24 mouse cellular contexts compared by ENCODE assay signal in genomic region chr14:58638337-58638696, GRCm38 (mm10).
DNase-seq lines count a peak whose midpoint lies in the region; ATAC-seq lines count a peak whose summit lies in the region.
"Had no signal": no experiment of that assay in that cellular context is flagged by ENCODE, and none has a peak within 500 bp of the region (broad histone marks: within the 10 kb centered on the region; RNA-seq: fewer than 3 reads in every experiment).

No protein-coding gene starts in this region.

- H3K27me3 ChIP-seq in embryonic facial prominence, embryonic 14.5 days (replicated peaks; ENCODE audit: control insufficient read depth, insufficient read depth, low read length): peaks cover 18% of the 10 kb centered on the region
- H3K27me3 ChIP-seq in forebrain, embryonic 15.5 days: 0 out of 2 replicates have a peak, but pooled peaks cover 6% of the 10 kb centered on the region
- H3K27me3 ChIP-seq in limb, embryonic 13.5 days: peaks cover 17% of the 10 kb centered on the region; the same call in 1 of the 2 replicates

- ATAC-seq in embryonic facial prominence, embryonic 14.5 days (ENCODE audit: low read depth): peak; percentile 26; the same call in 1 of the 2 replicates
- peak; percentile 55; the same call in 1 of the 2 replicates for ATAC-seq in forebrain, embryonic 15.5 days (replicated peaks)
- ATAC-seq in limb, embryonic 13.5 days (ENCODE audit: low FRiP score, low read depth): peak; percentile 81
- ATAC-seq: activated CD4-positive, CD25-positive, alpha-beta regulatory T cell, adult 4 months; intestine, embryonic 16.5 days; Patski had no signal

- H3K9me3 ChIP-seq in embryonic facial prominence, embryonic 14.5 days (ENCODE audit: control insufficient read depth, low read length): no peaks in the 10 kb centered on the region
- H3K9me3 ChIP-seq in forebrain, embryonic 15.5 days: no peaks in the 10 kb centered on the region
- no peaks in the 10 kb centered on the region for H3K9me3 ChIP-seq in limb, embryonic 13.5 days
- H3K9me3 ChIP-seq: kidney, embryonic 15.5 days; midbrain, embryonic 10.5 days had no signal

- H3K4me2 ChIP-seq in embryonic facial prominence, embryonic 14.5 days (ENCODE audit: low read depth, low read length): no peak overlapping the region
- no peak overlapping the region for H3K4me2 ChIP-seq in forebrain, embryonic 15.5 days (replicated peaks)
- H3K4me2 ChIP-seq in limb, embryonic 13.5 days (replicated peaks): peak overlapping the region; percentile 14; the same call in 1 of the 2 replicates
- H3K4me2 ChIP-seq: kidney, embryonic 15.5 days had no signal

- H3K9ac ChIP-seq in embryonic facial prominence, embryonic 14.5 days (ENCODE audit: low read depth, low read length): no peak overlapping the region
- no peak overlapping the region for H3K9ac ChIP-seq in forebrain, embryonic 15.5 days (replicated peaks)
- no peak overlapping the region for H3K9ac ChIP-seq in limb, embryonic 13.5 days
- H3K9ac ChIP-seq: kidney, embryonic 15.5 days had no signal

- no peaks in the 10 kb centered on the region for H3K36me3 ChIP-seq in embryonic facial prominence, embryonic 14.5 days (ENCODE audit: control insufficient read depth, insufficient read depth, low read length)
- H3K36me3 ChIP-seq in forebrain, embryonic 15.5 days: no peaks in the 10 kb centered on the region
- H3K36me3 ChIP-seq in limb, embryonic 13.5 days: no peaks in the 10 kb centered on the region
- H3K36me3 ChIP-seq: kidney, embryonic 15.5 days; midbrain, embryonic 10.5 days had no signal

- WGBS in embryonic facial prominence, embryonic 14.5 days: 32% methylated on average over 7 of the region's 7 CpGs
- 26% methylated on average over 7 of the region's 7 CpGs for WGBS in forebrain, embryonic 15.5 days
- WGBS in limb, embryonic 13.5 days: 15% methylated on average over 7 of the region's 7 CpGs

- no peak overlapping the region for H3K27ac ChIP-seq in embryonic facial prominence, embryonic 14.5 days (replicated peaks; ENCODE audit: low read depth, low read length)
- no peak overlapping the region for H3K27ac ChIP-seq in forebrain, embryonic 15.5 days (replicated peaks)
- no peak overlapping the region for H3K27ac ChIP-seq in limb, embryonic 13.5 days
- H3K27ac ChIP-seq: kidney, embryonic 15.5 days; midbrain, embryonic 10.5 days had no signal

- DNase-seq in embryo, embryonic 10 days (ENCODE audit: low spot score): peak; percentile 36
- no peak for DNase-seq in embryo, embryonic 9.5 days (ENCODE audit: extremely low spot score)
- DNase-seq in embryonic facial prominence, embryonic 14.5 days (ENCODE audit: low spot score): peak; percentile 70
- no peak for DNase-seq in layer of hippocampus, postnatal 36 days
- DNase-seq in testis, postnatal 14 days (ENCODE audit: low spot score): no peak
- no peak for DNase-seq in adrenal gland, adult 2 months
- DNase-seq: adrenal gland, postnatal 25 days; cerebellum, adult 11-12 months; cerebellum, postnatal 25 days; gastrocnemius, postnatal 10 days; kidney, postnatal 4 days; layer of hippocampus, adult 9-11 months; lung, adult 18-20 months; lung, postnatal 14 days; right cerebral cortex, postnatal 14 days; spleen, adult 18-20 months; thymus, postnatal 4 days had no signal

- 0 out of 2 replicates have a peak, but pooled peaks cover 6% of the 10 kb centered on the region for H3K4me1 ChIP-seq in embryonic facial prominence, embryonic 14.5 days (ENCODE audit: control insufficient read depth, insufficient read depth, low read length)
- peaks cover 14% of the 10 kb centered on the region for H3K4me1 ChIP-seq in forebrain, embryonic 15.5 days
- peaks cover 15% of the 10 kb centered on the region for H3K4me1 ChIP-seq in limb, embryonic 13.5 days
- H3K4me1 ChIP-seq: kidney, embryonic 15.5 days had no signal

- no peak overlapping the region for H3K4me3 ChIP-seq in embryonic facial prominence, embryonic 14.5 days (ENCODE audit: low read depth, low read length)
- no peak overlapping the region for H3K4me3 ChIP-seq in forebrain, embryonic 15.5 days
- no peak overlapping the region for H3K4me3 ChIP-seq in limb, embryonic 13.5 days
- H3K4me3 ChIP-seq: kidney, embryonic 15.5 days; midbrain, embryonic 10.5 days had no signal

Comparison
In these comparisons a context has a peak if more than half of its experiments do, and no peak if none do; other contexts are left out.
1. DNase-seq: peak in embryo, embryonic 10 days (single experiment) and embryonic facial prominence, embryonic 14.5 days (single experiment); none in embryo, embryonic 9.5 days (single experiment), layer of hippocampus, postnatal 36 days (0 of 2), testis, postnatal 14 days (single experiment) and adrenal gland, adult 2 months (single experiment).
2. ATAC-seq: peak in every context shown above with its lines; median percentile 81 in limb, embryonic 13.5 days; 55 in forebrain, embryonic 15.5 days; 26 in embryonic facial prominence, embryonic 14.5 days.